Mouse (Mus musculus) E14TG2a.4 (cell line): ENCODE results near the gene Pknox1.
A peak's percentile ranks its signal among the peaks of the same experiment; 100 is the strongest.
"Not testable (repeated sequence)": the region's sequence is repeated elsewhere in the genome, so short reads cannot be mapped to it uniquely, and the experiment has no call there.

Experiments used
- H3K27me3 ChIP-seq: 2 replicates; pipeline ENCODE4 v1.6.1; 2014; ENCODE audit warnings: low read length, control low read depth; ENCODE audit not compliant: insufficient read depth
- H3K36me3 ChIP-seq: 2 replicates; pipeline ENCODE4 v1.6.1; 2014; ENCODE audit warnings: low read length, control low read depth; ENCODE audit not compliant: insufficient read depth
- H3K4me1 ChIP-seq: replicated peaks from 2 replicates; pipeline ENCODE4 v1.6.1; 2014; ENCODE audit warnings: low read depth, low read length, control low read depth
- H3K4me3 ChIP-seq: replicated peaks from 2 replicates; pipeline ENCODE4 v1.5.1; 2014; ENCODE audit warnings: mild to moderate bottlenecking, low read length
- H3K9me3 ChIP-seq: 2 replicates; pipeline ENCODE4 v1.6.1; 2014; ENCODE audit warnings: low read length, control low read depth
- CTCF ChIP-seq: conservative IDR thresholded peaks from 2 replicates; pipeline ENCODE4 v1.5.1; 2014; ENCODE audit warnings: low read length
- NANOG ChIP-seq: IDR thresholded peaks from 2 replicates; pipeline ENCODE4 v1.6.1; 2014; ENCODE audit warnings: borderline replicate concordance, low read length, mixed read lengths
- POU5F1 ChIP-seq: IDR thresholded peaks from 2 replicates; pipeline ENCODE4 v1.6.1; 2014; ENCODE audit warnings: low read length, borderline replicate concordance

Gene Pknox1

DNA sequence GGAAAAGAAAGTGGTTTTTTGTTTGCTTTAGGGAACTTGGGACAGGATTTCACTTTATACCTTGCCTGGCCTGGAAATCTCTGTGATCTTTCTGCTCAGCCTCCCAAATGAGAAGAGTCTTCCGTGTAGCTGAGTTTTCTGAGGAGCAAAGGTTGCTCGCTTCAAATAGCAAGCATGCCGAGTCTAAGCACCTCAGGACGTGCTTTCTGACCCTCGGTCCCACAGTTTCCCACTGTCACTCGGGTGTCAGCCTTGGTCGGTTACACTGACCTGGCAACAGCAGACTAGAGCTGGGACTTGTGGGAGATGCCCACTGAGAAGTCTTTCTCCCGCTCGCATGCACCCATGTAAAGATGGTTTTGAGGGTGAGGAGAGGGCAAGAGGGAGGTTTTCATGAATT lies 33.4 kb downstream of the Pknox1 start:
- Histone ChIP-seq H3K4me3 (no peak overlapping the region), H3K36me3 (peaks cover 89% of the 10 kb centered on the region), H3K9me3 (no peaks in the 10 kb centered on the region), H3K4me1 (no peaks in the 10 kb centered on the region), H3K27me3 (no peaks in the 10 kb centered on the region)
- TF ChIP-seq CTCF = no peak
- no peak for TF ChIP-seq POU5F1
- TF ChIP-seq NANOG = no peak

DNA sequence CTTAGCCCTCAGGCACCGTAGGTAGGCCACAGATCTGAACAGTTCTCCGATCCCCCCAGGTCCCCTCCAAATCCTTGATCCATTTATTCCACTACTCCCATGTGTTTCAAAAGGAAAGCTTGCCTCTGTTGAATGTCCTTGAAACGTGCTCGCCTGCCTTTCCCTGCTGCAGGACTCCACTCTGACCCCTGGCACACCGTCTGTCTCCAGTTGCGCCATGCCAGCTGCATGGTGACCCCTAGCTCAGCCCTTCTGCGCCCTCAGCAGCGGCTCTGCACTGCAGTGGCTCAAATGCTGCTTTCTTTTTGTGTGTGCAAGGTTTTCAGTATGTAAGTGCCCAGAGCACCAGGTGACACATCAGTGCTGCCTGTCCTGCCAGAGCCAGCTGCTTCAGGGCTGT lies 34.1 kb downstream of the Pknox1 start:
- Histone ChIP-seq H3K4me1 (no peaks in the 10 kb centered on the region), H3K27me3 (no peaks in the 10 kb centered on the region), H3K9me3 (no peaks in the 10 kb centered on the region), H3K36me3 (peaks cover 90% of the 10 kb centered on the region), H3K4me3 (no peak overlapping the region)
- TF ChIP-seq POU5F1 = no peak
- TF ChIP-seq NANOG = no peak
- no peak for TF ChIP-seq CTCF

DNA sequence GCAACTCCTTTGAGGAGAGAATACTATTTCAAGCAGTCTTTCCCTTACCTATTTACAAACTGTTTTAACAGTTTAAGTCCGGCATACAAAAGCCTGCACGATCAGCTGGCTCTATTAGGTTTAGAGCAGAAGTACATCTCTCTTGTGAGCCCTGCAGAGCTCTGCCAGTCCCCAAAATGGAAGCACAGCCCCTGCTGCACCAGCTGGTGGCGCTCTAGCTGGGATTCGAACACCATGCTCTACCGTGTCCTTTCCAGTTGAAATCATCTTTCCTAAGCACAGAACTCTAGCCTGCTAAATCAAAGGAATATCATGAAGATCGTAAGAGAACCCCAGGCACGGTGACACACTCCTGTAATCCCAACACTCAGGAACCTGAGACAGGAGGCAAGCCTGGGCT lies 41.9 kb downstream of the Pknox1 start:
- peaks cover 18% of the 10 kb centered on the region for H3K4me1 ChIP-seq
- H3K4me3 ChIP-seq = no peak overlapping the region
- TF ChIP-seq POU5F1 = no peak
- peak; percentile 59 for TF ChIP-seq CTCF
- H3K36me3 ChIP-seq = peaks cover 68% of the 10 kb centered on the region
- H3K9me3 ChIP-seq = no peaks in the 10 kb centered on the region
- no peaks in the 10 kb centered on the region for H3K27me3 ChIP-seq

DNA sequence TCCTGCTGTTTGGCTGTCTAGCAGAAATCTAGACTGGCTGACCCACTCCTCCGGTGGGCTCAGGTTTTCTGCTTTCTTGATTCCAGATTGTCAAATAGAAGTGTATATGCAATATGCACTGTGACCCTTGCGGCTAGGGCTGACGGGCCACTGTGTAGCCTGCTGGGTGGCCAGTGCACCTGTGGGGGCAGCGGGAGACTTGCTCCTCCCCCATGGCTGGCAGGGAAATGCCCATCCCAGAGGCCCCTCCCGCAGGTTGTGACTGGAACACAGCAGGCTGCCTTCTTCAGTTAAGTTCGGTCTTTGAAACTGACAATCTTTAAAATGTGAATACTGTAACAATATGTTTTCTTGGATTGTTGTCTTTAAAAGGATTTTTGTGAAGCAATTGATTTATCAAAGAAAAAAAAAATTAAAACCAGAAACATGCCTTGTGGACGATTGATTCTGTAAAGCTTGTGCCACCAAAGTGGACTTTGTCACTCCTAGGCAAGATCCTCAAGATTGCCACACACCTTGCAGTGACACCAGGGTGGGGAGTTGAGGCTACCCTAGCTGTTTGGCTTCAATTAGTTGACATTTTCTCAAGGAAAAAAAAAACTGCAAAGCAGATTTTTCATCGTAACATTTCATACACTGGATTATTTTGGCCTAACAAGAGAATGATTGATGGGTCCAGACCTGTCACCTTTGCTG lies 42.9 kb downstream of the Pknox1 start:
- no peaks in the 10 kb centered on the region for H3K9me3 ChIP-seq
- peaks cover 18% of the 10 kb centered on the region for H3K4me1 ChIP-seq
- no peaks in the 10 kb centered on the region for H3K27me3 ChIP-seq
- peaks cover 59% of the 10 kb centered on the region for H3K36me3 ChIP-seq
- TF ChIP-seq CTCF (no peak), NANOG (no peak), POU5F1 (no peak)
- H3K4me3 ChIP-seq = no peak overlapping the region

DNA sequence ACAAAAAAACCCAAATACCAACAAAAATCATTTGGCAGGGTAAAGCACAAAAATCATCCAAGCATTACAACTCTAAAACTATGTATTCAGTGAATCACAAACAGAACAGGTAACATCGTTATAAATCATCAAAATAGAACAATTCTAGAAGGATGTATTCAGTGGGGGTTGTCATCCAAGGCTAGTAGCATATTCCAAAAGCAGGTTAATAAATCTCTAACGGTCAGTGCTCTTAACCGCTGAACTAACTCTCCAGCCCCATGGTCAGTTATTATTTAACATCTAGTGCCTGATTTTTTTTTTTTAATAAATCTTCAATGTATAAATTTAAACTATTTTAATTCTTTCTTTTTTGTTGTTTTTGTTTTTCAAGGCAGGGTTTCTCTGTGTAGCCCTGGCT lies 44.6 kb downstream of the Pknox1 start:
- peaks cover 18% of the 10 kb centered on the region for H3K4me1 ChIP-seq
- peaks cover 42% of the 10 kb centered on the region for H3K36me3 ChIP-seq
- not testable (repeated sequence) for H3K27me3 ChIP-seq, H3K9me3 ChIP-seq, H3K4me3 ChIP-seq

DNA sequence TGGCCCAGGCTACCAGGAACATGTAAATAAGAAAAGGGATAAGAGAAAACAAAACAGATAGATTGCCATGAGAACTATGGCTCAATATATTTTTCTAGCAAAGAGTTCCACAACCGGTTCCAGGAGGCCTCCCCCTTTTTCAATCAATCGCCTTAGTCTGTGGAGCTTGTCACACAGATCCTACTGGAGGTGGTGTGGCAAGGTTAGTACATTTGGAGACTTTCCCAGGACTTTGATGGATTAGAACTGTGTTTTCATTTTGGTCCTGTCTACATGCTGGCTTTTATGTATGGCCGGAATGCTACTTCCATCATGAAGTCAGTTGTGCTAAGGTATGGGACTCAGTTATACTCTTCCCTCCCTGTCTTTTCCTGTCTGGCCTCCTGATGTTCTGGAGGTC lies 45.4 kb downstream of the Pknox1 start:
- H3K27me3 ChIP-seq = no peaks in the 10 kb centered on the region
- no peak overlapping the region for H3K4me3 ChIP-seq
- H3K36me3 ChIP-seq = peaks cover 35% of the 10 kb centered on the region
- no peaks in the 10 kb centered on the region for H3K9me3 ChIP-seq
- peaks cover 13% of the 10 kb centered on the region; the same call in 1 of the 2 replicates for H3K4me1 ChIP-seq
- TF ChIP-seq POU5F1 (no peak), CTCF (no peak), NANOG (no peak)

DNA sequence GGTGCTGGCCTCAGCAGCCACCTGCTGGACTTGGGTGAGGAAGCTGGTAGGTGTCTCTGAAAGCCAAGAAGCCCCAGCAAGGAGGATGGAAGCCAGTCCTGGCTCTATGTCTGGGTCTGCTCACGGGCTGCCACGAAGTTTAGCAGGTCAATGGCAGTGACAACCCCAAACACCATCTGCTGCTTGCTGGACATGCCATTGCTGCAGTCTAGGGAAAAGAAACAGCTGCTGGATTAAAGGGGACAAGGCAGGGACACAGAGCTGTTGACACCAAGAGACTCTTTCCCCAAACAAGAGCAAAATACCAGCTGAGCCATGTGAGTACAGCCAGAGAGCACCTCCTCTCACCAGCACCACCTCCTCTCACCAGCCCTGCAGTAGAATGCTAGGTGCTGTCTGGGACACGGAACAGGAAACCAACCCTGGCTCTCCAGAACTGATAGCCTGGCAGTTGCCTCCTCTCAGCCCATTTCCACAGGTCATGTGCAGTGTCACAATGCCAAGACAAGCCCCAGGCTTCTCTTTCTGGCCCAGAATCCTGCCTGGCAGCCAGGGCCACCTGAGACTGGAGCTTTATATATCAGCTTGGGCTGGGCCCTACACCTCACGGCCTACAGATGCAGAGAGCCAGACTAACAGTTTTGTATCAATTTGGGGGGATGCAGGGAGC lies 48.7 kb downstream of the Pknox1 start:
- H3K4me1 ChIP-seq = no peaks in the 10 kb centered on the region
- TF ChIP-seq NANOG (no peak), POU5F1 (no peak), CTCF (no peak)
- H3K9me3 ChIP-seq = no peaks in the 10 kb centered on the region
- H3K4me3 ChIP-seq = no peak overlapping the region
- H3K27me3 ChIP-seq = no peaks in the 10 kb centered on the region
- H3K36me3 ChIP-seq = peaks cover 12% of the 10 kb centered on the region

DNA sequence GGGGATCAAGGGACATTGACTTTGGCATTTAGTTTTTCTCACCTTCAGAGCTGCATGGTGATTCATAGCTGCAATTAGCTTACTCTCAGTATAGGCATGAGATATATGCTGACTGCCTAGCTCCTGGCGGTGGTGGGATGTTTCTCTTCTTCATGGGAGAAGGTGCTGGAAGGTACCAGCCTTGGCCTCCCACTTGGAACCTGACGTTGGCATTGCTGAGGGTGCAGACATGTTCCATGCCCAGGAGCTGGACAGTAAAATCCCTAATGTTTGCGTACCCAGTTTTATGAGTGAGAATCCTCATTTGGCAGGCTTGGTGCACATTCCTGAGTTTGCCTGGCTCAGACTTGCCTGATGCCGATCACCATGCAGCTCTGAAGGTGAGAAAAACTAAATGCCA lies 58.6 kb downstream of the Pknox1 start:
- H3K36me3 ChIP-seq = 0 out of 2 replicates have a peak, but pooled peaks cover 4% of the 10 kb centered on the region

DNA sequence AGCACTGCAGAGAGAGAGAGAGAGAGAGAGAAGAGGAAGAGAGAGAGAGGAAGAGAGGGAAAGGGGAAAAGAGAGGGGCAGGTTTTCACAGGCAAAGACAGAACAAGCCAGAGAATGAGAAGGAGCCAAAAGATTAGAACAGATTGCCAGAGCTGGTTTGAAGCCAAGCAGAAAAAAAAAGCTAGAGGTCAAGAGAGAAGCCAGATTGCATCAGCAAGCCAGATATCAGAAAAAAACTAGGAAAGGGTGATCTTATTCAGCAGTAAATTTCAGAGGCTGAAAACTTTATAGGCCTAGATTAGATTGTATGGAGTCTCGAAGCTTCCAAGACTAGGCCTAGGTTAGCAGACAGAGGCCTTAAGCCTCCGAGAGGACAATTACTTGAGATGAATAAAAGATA lies 63.4 kb downstream of the Pknox1 start:
- Histone ChIP-seq H3K9me3 (peaks cover 6% of the 10 kb centered on the region; the same call in 1 of the 2 replicates), H3K4me3 (no peak overlapping the region), H3K36me3 (0 out of 2 replicates have a peak, but pooled peaks cover 4% of the 10 kb centered on the region), H3K4me1 (peaks cover 20% of the 10 kb centered on the region), H3K27me3 (no peaks in the 10 kb centered on the region; the same call in 1 of the 2 replicates)
- no peak for TF ChIP-seq POU5F1
- no peak for TF ChIP-seq CTCF
- TF ChIP-seq NANOG = no peak

More for the DNA sequence above, 58.6 kb downstream of the Pknox1 start:
- peaks cover 6% of the 10 kb centered on the region; the same call in 1 of the 2 replicates for H3K9me3 ChIP-seq
- no peak overlapping the region for H3K4me3 ChIP-seq
- H3K4me1 ChIP-seq = peaks cover 19% of the 10 kb centered on the region
- no peak for TF ChIP-seq POU5F1
- no peak for TF ChIP-seq CTCF
- TF ChIP-seq NANOG = no peak
- peaks cover 21% of the 10 kb centered on the region for H3K27me3 ChIP-seq
